Mouse (Mus musculus) colon, adult 2 months (tissue): ENCODE data around the gene Gm10376. TPM values are rescaled to one million over a fixed set of nuclear protein-coding genes. Genes with fewer than 3 reads are reported as not detected.

Source experiments
- polyA plus RNA-seq: library from polyadenylated mRNA; depleted of rRNA; stranded (reverse); fragments of >200 nt; gene quantifications from 2 replicates; pipeline ENCODE4 v1.2.3, GENCODE M21; 2012; rRNA removed

Gene Gm10376
- not detected in 2 replicates for polyA plus RNA-seq

DNA sequence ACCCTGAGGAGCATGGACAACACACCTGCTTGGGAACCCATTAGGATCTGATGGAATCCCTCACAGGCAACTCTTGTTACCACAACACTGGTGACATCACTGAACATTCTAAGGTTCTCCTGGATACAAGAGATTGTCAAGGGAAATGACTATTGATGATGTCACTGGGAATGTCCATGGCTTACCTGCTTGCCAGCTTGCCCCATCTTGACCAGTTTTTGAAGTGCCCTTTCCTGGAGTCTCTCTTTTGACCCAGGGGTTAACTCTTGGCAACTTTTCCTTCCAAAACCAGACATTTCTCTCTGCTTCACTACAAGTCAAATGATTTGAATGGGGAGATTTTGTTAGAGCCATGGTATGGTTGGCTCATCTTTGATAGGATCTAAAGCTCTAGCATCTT, at the start of gene Gm10376:
Gene Gm10376 (minus strand): TSS at position 101 of the 400 bp plus-strand sequence.

DNA sequence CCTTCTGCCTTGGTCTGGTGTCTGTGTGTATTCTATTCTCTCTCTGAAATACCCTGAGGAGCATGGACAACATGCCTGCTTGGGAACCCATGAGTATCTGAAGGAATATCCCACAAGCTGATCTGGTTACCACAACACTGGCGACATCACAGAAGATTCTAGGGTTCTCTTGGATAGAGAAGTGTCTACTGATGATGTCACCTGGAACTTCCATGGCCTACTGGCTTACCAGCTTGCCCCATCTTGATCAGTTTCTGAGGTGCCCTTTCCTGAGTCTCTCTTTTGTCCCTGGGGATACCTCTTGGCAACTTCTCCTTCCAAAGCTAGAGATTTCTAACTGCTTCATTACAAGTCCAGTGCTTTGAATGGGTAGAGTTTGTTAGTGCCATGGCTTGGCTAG, 21.9 kb downstream of the Gm10376 start, which contains the start of gene Gm8082:
Gene Gm8082 (minus strand): TSS at position 101 of the 400 bp plus-strand sequence.

Other genes starting within 250 kb of the Gm10376 start
- gene Gm3015, start 246.8 kb downstream of the Gm10376 start, polyA plus RNA-seq: not detected in 2 replicates
- not detected in 2 replicates for gene Gm10377, start 217.6 kb downstream of the Gm10376 start, polyA plus RNA-seq
- not detected in 2 replicates for gene Gm21977, start 162.2 kb downstream of the Gm10376 start, polyA plus RNA-seq
- gene Gm8082, start 22.0 kb downstream of the Gm10376 start, polyA plus RNA-seq: not detected in 2 replicates
- not detected in 2 replicates for gene Gm8094, start 61.0 kb upstream of the Gm10376 start, polyA plus RNA-seq
- not detected in 2 replicates for gene Gm8104, start 85.0 kb upstream of the Gm10376 start, polyA plus RNA-seq
- gene Gm7233, start 164.2 kb upstream of the Gm10376 start, polyA plus RNA-seq: not detected in 2 replicates
- gene Gm8122, start 219.7 kb upstream of the Gm10376 start, polyA plus RNA-seq: not detected in 2 replicates
- not detected in 2 replicates for gene Gm8126, start 243.0 kb upstream of the Gm10376 start, polyA plus RNA-seq